Mouse (Mus musculus) testis, postnatal 14 days (tissue): ENCODE measurements around the gene Pde10a.

ENCODE experiments used
- DNase-seq: peaks from one replicate; pipeline ENCODE4 v3.0.0; 2021; ENCODE audit warnings: low spot score

Gene Pde10a

GRCm38 (mm10) chr17:9035561-9036348, 510.6 kb downstream of the Pde10a start:
- no peak for DNase-seq
